Mouse (Mus musculus): Measurements from ENCODE around the gene Hrh2. TPM values are rescaled to one million over a fixed set of nuclear protein-coding genes. Genes with fewer than 3 reads are reported as not detected.
A peak's percentile ranks its signal among the peaks of the same experiment; 100 is the strongest.

The Hrh2 gene
- polyA plus RNA-seq, 1 experiment from 2014 or later = 0.22 TPM

DNA sequence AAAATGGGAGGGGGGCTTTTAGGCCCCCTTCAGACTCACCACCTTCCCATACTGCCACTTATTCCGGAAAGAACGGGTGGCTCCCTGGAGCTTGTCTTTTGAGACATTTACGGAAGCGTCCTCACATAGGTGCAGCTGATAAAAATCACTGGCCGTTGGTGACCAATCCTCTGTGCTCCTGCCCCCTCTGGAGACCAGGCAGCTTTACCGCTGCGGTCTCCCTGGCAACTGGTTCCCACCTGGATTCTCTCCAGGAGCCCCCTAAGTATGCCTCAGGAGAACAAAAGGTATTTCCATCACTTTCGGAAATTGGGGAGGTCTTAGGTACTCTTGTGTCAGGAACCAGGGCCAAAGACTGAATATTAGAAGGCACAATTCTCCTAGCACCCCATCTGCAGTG lies 89.7 kb downstream of the Hrh2 start:
- 25% methylated on average over 8 of the region's 8 CpGs for WGBS
- Histone ChIP-seq H3K9me3 (replicated peaks) (no peaks in the 10 kb centered on the region), H3K36me3 (no peaks in the 10 kb centered on the region), H3K27me3 (peaks cover 7% of the 10 kb centered on the region; the same call in 1 of the 2 replicates), H3K4me1 (peaks cover 20% of the 10 kb centered on the region), H3K9ac (no peak overlapping the region), H3K4me2 (replicated peaks) (no peak overlapping the region), H3K27ac (no peak overlapping the region), H3K4me3 (no peak overlapping the region)
- ATAC-seq (ENCODE audit: low FRiP score) = no peak

DNA sequence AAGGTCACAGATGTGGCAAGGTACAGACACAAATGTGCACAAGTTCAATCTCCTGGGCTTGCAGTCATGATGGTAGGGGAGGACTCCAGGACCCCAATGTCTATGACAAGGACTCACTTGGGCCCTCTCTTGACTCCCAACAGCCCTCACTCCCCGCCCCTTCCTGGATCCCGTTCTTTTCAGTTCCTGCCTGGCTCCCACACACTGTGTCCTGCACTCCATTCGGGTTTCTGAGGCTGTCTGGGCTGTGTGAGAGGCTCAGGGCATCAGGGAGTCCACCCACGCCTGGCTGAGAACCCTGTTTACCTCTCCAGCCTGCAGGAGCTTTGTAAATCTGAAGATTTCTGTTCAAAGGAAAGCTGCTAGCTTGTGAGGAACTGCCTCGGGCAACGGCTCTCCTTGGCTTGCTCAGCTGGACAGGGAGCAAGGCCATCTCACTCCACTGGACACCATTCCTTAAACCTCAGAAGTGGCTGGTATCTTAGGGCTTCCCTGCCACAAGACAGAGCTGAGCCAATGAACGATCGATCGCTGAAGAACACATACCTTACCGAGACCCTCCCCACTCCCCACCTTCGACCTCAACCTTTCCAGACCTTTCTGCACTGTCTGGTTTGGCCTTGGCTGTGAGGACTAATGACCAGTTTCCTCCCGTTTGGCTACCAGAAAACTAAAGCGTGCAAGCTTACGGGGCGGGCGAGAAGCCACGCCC lies 90.4 kb downstream of the Hrh2 start:
- Histone ChIP-seq H3K9me3 (replicated peaks) (no peaks in the 10 kb centered on the region), H3K27me3 (peaks cover 7% of the 10 kb centered on the region; the same call in 1 of the 2 replicates), H3K9ac (0 out of 2 replicates have a peak overlapping the region, but pooled peaks have one; percentile 28), H3K4me2 (replicated peaks) (peak overlapping the region; percentile 39), H3K4me3 (no peak overlapping the region), H3K4me1 (peaks cover 20% of the 10 kb centered on the region), H3K36me3 (no peaks in the 10 kb centered on the region), H3K27ac (no peak overlapping the region)
- WGBS = 20% methylated on average over 17 of the region's 17 CpGs
- peak; percentile 45 for ATAC-seq (ENCODE audit: low FRiP score)

- peaks cover 20% of the 10 kb centered on the region for H3K4me1 ChIP-seq
- peak overlapping the region; percentile 39 for H3K4me2 ChIP-seq (replicated peaks)
- ATAC-seq (ENCODE audit: low FRiP score) = peak; percentile 72
- WGBS = 3% methylated on average over 10 of the region's 10 CpGs
- no peak overlapping the region for H3K27ac ChIP-seq
- H3K4me3 ChIP-seq = no peak overlapping the region
- H3K27me3 ChIP-seq = peaks cover 7% of the 10 kb centered on the region; the same call in 1 of the 2 replicates
- H3K9ac ChIP-seq = no peak overlapping the region
- H3K36me3 ChIP-seq = no peaks in the 10 kb centered on the region
- H3K9me3 ChIP-seq (replicated peaks) = no peaks in the 10 kb centered on the region
These were observed 90.9 kb downstream of the Hrh2 start for GRCm38 (mm10) chr13:54282861-54283206.

Other genes with a start within 250 kb of the Hrh2 start
- 1.4 and 1.9 TPM in 2 replicates for gene Drd1, start 136.4 kb upstream of the Hrh2 start, polyA plus RNA-seq (2016; fragmentation: Nextera tagmentation; extraction: Ambion mirVana)
- 71.1 and 72.6 TPM in 2 replicates for gene Sfxn1, start 120.3 kb upstream of the Hrh2 start, polyA plus RNA-seq (2016; fragmentation: Nextera tagmentation; extraction: Ambion mirVana)
- 12.5 and 13.8 TPM in 2 replicates for gene Cplx2, start 179.2 kb downstream of the Hrh2 start, polyA plus RNA-seq (2016; fragmentation: Nextera tagmentation; extraction: Ambion mirVana)